Mouse (Mus musculus) cerebellum, adult 2 months (tissue): ENCODE results near the gene Zc3h14.

Experiments used
- CTCF ChIP-seq: fragments of 200-500 bp; IDR thresholded peaks from 2 replicates; pipeline ENCODE4 v1.5.1; 2011; ENCODE audit warnings: low read depth, mild to moderate bottlenecking, control low read depth, low read length, moderate library complexity, borderline replicate concordance; ENCODE audit not compliant: insufficient read depth
- POLR2A ChIP-seq: fragments of 200-500 bp; IDR thresholded peaks from 2 replicates; pipeline ENCODE4 v1.6.1; 2011; ENCODE audit warnings: low read length, control low read depth, borderline replicate concordance; ENCODE audit not compliant: insufficient read depth

DNA sequence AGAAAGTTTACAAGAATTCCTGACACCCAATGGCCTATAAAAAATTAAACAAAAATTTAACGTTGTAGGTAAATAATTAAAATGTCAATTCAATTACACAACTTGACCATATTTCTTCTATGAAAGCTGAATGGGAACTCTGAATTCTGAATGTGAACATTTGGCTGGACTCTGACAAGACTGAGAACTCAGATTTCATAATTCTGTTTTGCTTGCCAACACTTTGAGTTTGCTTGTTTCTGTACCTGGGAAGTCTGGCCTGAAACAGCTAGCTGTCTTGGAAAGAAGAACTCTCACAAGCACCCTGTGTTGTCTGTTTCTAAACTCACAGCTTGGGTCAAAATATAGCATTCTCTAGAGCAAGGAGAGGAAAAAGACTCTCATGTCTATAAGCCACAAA is 87.1 kb downstream of the Zc3h14 start:
- no peak for TF ChIP-seq CTCF
- no peak for TF ChIP-seq POLR2A
